Mouse (Mus musculus) hindbrain, embryonic 10.5 days (tissue): ENCODE data around the gene Syt9. TPM values are rescaled to one million over a fixed set of nuclear protein-coding genes. Genes with fewer than 3 reads are reported as not detected.

ENCODE experiments used
- DNase-seq: peaks from one replicate; pipeline ENCODE4 v3.0.0-alpha.2; 2017; ENCODE audit warnings: low spot score
- H3K27ac ChIP-seq: fragments of 300-500 bp; sonication (generic); 2 replicates; pipeline ENCODE4 v1.5.1; 2016; ENCODE audit warnings: mild to moderate bottlenecking, moderate library complexity
- H3K27me3 ChIP-seq: fragments of 300-500 bp; sonication (generic); 2 replicates; pipeline ENCODE4 v1.6.1; 2016; ENCODE audit warnings: mild to moderate bottlenecking; ENCODE audit not compliant: poor library complexity, insufficient read depth, severe bottlenecking
- H3K36me3 ChIP-seq: fragments of 300-500 bp; sonication (generic); 2 replicates; pipeline ENCODE4 v1.6.1; 2016; ENCODE audit warnings: mild to moderate bottlenecking, moderate library complexity
- H3K4me1 ChIP-seq: fragments of 300-500 bp; sonication (generic); replicated peaks from 2 replicates; pipeline ENCODE4 v1.6.1; 2016; ENCODE audit warnings: mild to moderate bottlenecking
- H3K4me3 ChIP-seq: fragments of 300-500 bp; sonication (generic); 2 replicates; pipeline ENCODE4 v1.5.1; 2016; ENCODE audit warnings: mild to moderate bottlenecking, moderate library complexity
- H3K9me3 ChIP-seq: fragments of 300-500 bp; sonication (generic); 2 replicates; pipeline ENCODE4 v1.6.1; 2016; ENCODE audit warnings: mild to moderate bottlenecking, moderate library complexity
- WGBS: fragments of 180-500 bp; shearing (Covaris S2); methylation state at CpG from one replicate; pipeline ENCODE4 v1.1.7; 2016; 5-methylcytosine and 5-hydroxymethylcytosine counted together
- polyA plus RNA-seq: library from polyadenylated mRNA; unstranded; fragments of >200 nt; fragmentation: Nextera tagmentation; extraction: Ambion mirVana; gene quantifications from 2 replicates; pipeline ENCODE4 v1.2.1, GENCODE M21; 2016

The Syt9 gene
- polyA plus RNA-seq: 3.6 and 3.7 TPM in 2 replicates

- 2% methylated on average over 102 of the region's 102 CpGs for WGBS
- peak within 1 kb of the TSS; percentile 79 for H3K27ac ChIP-seq
Measured at GRCm38 (mm10) chr7:107370232-107371125, at the start of gene Syt9. Syt9 (plus strand) TSS chr7:107370728.

DNA sequence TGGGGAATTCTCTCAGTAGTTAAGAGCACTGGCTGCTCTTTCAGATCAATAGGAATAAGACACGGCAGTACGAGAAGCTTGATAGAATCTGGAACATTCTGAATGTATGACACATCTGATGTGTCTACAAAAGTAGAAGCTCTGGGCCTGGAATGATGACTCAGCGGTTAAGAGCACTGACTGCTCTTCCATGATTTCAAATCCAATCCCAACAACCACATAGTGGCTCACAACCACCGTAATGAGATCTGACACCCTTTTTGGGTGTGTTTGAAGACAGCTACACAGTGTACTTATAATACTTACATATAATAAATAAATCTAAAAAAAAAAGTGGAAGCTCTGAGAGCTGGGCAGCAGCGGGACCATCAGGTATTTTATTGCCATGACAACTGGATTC, 31.5 kb upstream of the Syt9 start:
- H3K4me1 ChIP-seq: no peaks in the 10 kb centered on the region
- no peaks in the 10 kb centered on the region for H3K27me3 ChIP-seq
- no peak overlapping the region for H3K4me3 ChIP-seq
- no peaks in the 10 kb centered on the region for H3K36me3 ChIP-seq
- DNase-seq: no peak
- 94% methylated on average over 5 of the region's 5 CpGs for WGBS
- H3K27ac ChIP-seq: no peak overlapping the region
- no peaks in the 10 kb centered on the region for H3K9me3 ChIP-seq

More at GRCm38 (mm10) chr7:107370232-107371125, at the start of gene Syt9:
- DNase-seq: peak; percentile 56
- H3K9me3 ChIP-seq: no peaks in the 10 kb centered on the region
- H3K27me3 ChIP-seq: peaks cover 70% of the 10 kb centered on the region
- no peaks in the 10 kb centered on the region for H3K36me3 ChIP-seq
- peaks cover 15% of the 10 kb centered on the region for H3K4me1 ChIP-seq
- H3K4me3 ChIP-seq: peak within 1 kb of the TSS; percentile 76

GRCm38 (mm10) chr7:107339560-107340057, 30.9 kb upstream of the Syt9 start:
- H3K4me3 ChIP-seq: no peak overlapping the region
- no peaks in the 10 kb centered on the region for H3K27me3 ChIP-seq
- no peak overlapping the region for H3K27ac ChIP-seq
- no peaks in the 10 kb centered on the region for H3K4me1 ChIP-seq
- DNase-seq: no peak
- WGBS: 50% methylated on average over 3 of the region's 3 CpGs
- no peaks in the 10 kb centered on the region for H3K9me3 ChIP-seq
- no peaks in the 10 kb centered on the region for H3K36me3 ChIP-seq

DNA sequence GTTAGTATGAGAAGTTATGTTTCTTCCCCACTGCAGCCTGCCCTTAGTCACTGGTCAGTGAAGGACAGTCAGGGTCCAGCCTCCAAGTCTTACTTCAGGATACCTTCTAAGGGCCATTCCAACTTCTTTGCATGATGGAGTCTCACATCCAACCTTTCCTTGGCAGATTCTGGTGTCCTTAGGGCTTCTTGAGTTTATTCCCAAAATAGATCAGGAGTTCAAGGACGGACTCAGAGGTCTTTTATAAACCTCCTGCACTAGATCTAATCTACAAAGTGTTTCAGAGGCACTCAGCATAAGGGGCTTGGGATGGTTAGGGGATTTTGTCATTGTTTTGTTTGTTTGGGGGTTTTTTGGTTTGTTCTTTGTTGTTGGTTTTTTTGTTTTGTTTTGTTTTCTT, 30.3 kb upstream of the Syt9 start:
- H3K4me3 ChIP-seq: no peak overlapping the region
- no peak overlapping the region for H3K27ac ChIP-seq
- no peak for DNase-seq
- no peaks in the 10 kb centered on the region for H3K36me3 ChIP-seq
- 82% methylated on average over 1 of the region's 1 CpGs for WGBS
- no peaks in the 10 kb centered on the region for H3K4me1 ChIP-seq
- no peaks in the 10 kb centered on the region for H3K27me3 ChIP-seq
- H3K9me3 ChIP-seq: no peaks in the 10 kb centered on the region

DNA sequence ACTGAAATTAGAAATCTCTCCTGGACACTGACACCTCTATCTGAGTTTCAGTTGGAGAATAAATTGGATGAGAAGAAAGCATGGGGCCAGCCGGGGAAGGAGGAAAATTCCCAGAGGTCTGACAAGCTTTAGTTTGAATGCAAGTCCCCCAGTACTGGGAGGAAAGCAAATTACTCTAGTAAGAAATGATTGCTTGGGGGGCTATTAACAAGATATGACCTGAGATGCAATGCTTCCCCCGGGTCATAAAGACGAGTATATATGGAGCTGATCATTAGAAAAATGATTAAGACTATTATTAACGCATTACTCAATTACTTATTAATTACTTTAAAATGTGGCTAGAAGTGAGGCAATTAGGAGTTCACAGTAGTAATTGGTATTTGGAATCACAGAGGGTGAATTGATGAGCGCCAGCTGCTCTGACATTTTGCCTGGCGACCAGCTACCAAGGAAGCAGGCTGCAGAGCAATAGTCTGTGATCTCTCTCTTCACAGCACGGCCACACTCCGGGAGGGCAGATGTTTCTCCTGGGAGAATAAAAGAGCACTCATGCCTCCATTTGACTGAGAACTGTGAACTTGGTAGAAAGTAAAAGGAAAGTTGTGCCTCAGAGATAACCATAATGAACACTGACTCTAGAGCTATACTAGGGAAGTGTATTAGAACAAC, 28.9 kb upstream of the Syt9 start:
- 65% methylated on average over 8 of the region's 8 CpGs for WGBS
- H3K4me1 ChIP-seq: no peaks in the 10 kb centered on the region
- H3K9me3 ChIP-seq: no peaks in the 10 kb centered on the region
- H3K27ac ChIP-seq: no peak overlapping the region
- no peaks in the 10 kb centered on the region for H3K36me3 ChIP-seq
- no peak overlapping the region for H3K4me3 ChIP-seq
- no peak for DNase-seq
- H3K27me3 ChIP-seq: no peaks in the 10 kb centered on the region

GRCm38 (mm10) chr7:107349201-107349600, 21.3 kb upstream of the Syt9 start:
- no peak for DNase-seq
- Histone ChIP-seq H3K4me1 (no peaks in the 10 kb centered on the region), H3K4me3 (no peak overlapping the region), H3K36me3 (no peaks in the 10 kb centered on the region), H3K9me3 (no peaks in the 10 kb centered on the region), H3K27ac (no peak overlapping the region), H3K27me3 (no peaks in the 10 kb centered on the region)
- 78% methylated on average over 1 of the region's 1 CpGs for WGBS

DNA sequence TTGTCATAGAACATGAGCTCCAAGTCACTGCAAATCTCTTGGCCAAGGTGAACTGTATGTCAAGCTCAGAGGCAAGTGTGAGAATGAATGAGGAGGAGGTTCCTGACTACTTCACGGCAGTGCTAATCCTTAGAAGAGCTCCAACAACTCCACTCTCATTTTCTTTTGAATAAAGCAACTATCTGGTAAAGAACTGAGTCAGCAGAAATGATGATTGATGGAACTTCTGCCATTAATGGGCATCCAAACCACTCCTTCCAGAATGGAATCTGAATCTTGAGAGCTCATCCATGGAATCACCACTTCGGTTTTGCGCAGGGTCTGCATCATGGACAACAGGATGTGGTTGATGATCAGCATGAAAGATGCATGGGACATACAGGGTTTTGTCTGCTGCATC, 8.4 kb upstream of the Syt9 start:
- H3K27ac ChIP-seq: no peak overlapping the region
- H3K9me3 ChIP-seq: no peaks in the 10 kb centered on the region
- H3K36me3 ChIP-seq: no peaks in the 10 kb centered on the region
- H3K4me1 ChIP-seq: no peaks in the 10 kb centered on the region
- DNase-seq: no peak
- H3K27me3 ChIP-seq: peaks cover under 1% of the 10 kb centered on the region; the same call in 1 of the 2 replicates
- 91% methylated on average over 3 of the region's 3 CpGs for WGBS
- H3K4me3 ChIP-seq: no peak overlapping the region

GRCm38 (mm10) chr7:107362634-107363033, 7.9 kb upstream of the Syt9 start:
- H3K27me3 ChIP-seq: peaks cover 5% of the 10 kb centered on the region; the same call in 1 of the 2 replicates
- H3K4me1 ChIP-seq: no peaks in the 10 kb centered on the region
- no peaks in the 10 kb centered on the region for H3K36me3 ChIP-seq
- no peak overlapping the region for H3K27ac ChIP-seq
- no peak overlapping the region for H3K4me3 ChIP-seq
- H3K9me3 ChIP-seq: no peaks in the 10 kb centered on the region
- no peak for DNase-seq
- 85% methylated on average over 3 of the region's 3 CpGs for WGBS

DNA sequence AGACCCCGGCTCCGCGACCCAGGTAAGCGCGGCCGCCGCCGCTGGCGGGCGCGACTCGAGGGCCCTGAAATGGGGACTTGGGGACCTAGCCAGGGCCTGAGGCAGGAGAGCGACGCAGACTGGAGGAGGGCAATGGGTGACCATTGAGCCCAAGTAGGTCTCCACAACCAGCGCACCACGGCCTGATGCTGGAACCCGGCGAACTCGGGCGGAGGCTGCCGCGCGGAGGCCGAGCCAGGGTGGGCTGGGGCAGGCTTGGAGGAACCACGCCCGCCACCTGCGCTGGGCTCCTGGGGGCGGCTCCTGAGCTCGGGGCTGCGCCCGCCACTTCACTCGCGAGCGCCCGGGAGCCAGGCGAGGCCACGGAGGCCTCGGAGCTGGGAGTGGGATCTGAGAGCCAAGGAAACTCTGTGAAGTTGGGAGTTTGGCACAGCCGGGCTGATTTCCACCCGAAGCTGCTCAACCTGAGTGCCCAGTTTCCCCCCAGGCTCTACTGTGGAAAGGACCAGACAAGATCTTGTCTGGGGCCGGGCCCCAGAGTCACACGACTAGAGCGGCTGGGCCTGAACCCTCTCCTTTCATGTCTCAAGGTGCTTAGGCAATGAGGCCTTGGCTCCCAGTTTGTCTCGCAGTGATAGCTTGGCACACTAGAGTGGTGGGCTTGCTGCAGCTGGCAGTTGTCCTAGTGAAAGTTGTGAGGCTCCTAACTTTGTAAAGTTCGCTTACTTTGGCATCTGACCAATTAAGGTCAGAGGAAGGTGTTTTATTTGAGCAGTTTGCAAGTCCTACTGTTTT, 795 bp downstream of the Syt9 start:
- H3K9me3 ChIP-seq: no peaks in the 10 kb centered on the region
- H3K27me3 ChIP-seq: peaks cover 70% of the 10 kb centered on the region
- peaks cover 15% of the 10 kb centered on the region for H3K4me1 ChIP-seq
- DNase-seq: peak; percentile 54
- WGBS: 2% methylated on average over 45 of the region's 45 CpGs
- H3K4me3 ChIP-seq: peak overlapping the region; percentile 76
- H3K36me3 ChIP-seq: no peaks in the 10 kb centered on the region
- H3K27ac ChIP-seq: peak overlapping the region; percentile 79

DNA sequence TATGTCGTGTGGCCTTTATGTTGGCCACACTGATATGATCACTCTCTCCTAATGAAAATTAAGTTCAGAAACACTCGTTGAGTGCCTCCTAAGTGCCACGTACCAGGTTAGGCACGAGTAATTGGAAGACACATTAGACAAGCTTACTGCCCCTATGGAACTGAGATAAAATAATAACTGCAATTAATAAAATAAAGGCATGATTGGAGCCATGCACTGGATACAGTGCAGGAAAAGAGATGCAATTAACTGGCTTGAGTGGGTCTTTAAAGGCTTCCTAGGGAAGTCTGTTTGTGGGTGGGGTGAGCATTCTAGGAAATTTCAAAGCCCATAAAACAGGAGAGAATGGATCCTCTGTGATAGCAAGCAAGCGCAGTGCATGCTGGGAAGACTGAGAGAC, 10.0 kb downstream of the Syt9 start:
- Histone ChIP-seq H3K4me3 (no peak overlapping the region), H3K36me3 (no peaks in the 10 kb centered on the region), H3K27me3 (no peaks in the 10 kb centered on the region), H3K27ac (no peak overlapping the region), H3K4me1 (no peaks in the 10 kb centered on the region), H3K9me3 (no peaks in the 10 kb centered on the region)
- WGBS: 90% methylated on average over 5 of the region's 5 CpGs
- DNase-seq: no peak

GRCm38 (mm10) chr7:107389604-107390003, 19.1 kb downstream of the Syt9 start:
- Histone ChIP-seq H3K27ac (no peak overlapping the region), H3K4me1 (no peaks in the 10 kb centered on the region), H3K9me3 (no peaks in the 10 kb centered on the region), H3K27me3 (no peaks in the 10 kb centered on the region), H3K36me3 (no peaks in the 10 kb centered on the region), H3K4me3 (no peak overlapping the region)
- DNase-seq: no peak

DNA sequence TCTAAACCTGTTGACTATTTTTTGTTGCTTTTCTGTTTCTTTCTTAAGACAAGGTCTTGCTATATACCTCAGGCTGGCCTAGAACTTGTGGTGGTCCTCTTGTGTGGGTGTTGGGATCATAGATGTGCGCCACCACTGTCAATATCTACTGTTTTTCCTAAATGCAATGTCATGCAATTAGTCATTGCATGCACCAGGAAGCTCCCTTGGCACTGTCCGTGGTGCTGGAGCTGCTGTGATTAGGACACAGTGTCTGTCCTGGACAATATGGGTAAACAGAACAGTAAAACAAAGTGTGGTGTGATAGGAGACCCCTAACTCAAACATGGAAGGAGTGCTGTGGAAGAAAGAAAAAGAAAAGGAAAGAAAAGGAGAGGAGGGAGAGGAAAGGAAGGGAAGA, 22.2 kb downstream of the Syt9 start:
- no peaks in the 10 kb centered on the region for H3K36me3 ChIP-seq
- H3K27me3 ChIP-seq: no peaks in the 10 kb centered on the region
- peak; percentile 29 for DNase-seq
- no peaks in the 10 kb centered on the region for H3K4me1 ChIP-seq
- H3K9me3 ChIP-seq: no peaks in the 10 kb centered on the region
- no peak overlapping the region for H3K4me3 ChIP-seq
- H3K27ac ChIP-seq: no peak overlapping the region
- 65% methylated on average over 2 of the region's 2 CpGs for WGBS
